Mouse (Mus musculus) layer of hippocampus, postnatal 10 days (tissue): ENCODE results near the gene Kbtbd4. TPM values are rescaled to one million over a fixed set of nuclear protein-coding genes. Genes with fewer than 3 reads are reported as not detected.
A peak's percentile ranks its signal among the peaks of the same experiment; 100 is the strongest.

Experiments
- DNase-seq, 2 experiments: peaks; one replicate each; pipeline ENCODE4 v3.0.0; 2021; ENCODE audit warnings: low spot score in 2 of 2
- total RNA-seq, 2 experiments: library from RNA; stranded (reverse); gene quantifications; 2 replicates each; pipeline ENCODE4 v1.2.3; 2021

Gene Kbtbd4
- total RNA-seq, 2 experiments from 2014 or later: 30.9 to 34.9 TPM

- no peak for DNase-seq
Measured at GRCm38 (mm10) chr2:90903398-90903797, 1.1 kb upstream of the Kbtbd4 start.

- DNase-seq: no peak
Measured at GRCm38 (mm10) chr2:90904856-90905224, 300 bp downstream of the Kbtbd4 start.

- no peak for DNase-seq
Measured at GRCm38 (mm10) chr2:90906721-90907120, 2.2 kb downstream of the Kbtbd4 start.

- DNase-seq: no peak
Measured at GRCm38 (mm10) chr2:90910861-90911260, 6.3 kb downstream of the Kbtbd4 start.

- DNase-seq: no peak
Measured at GRCm38 (mm10) chr2:90911668-90912067, 7.1 kb downstream of the Kbtbd4 start.

- no peak for DNase-seq
Measured at GRCm38 (mm10) chr2:90913671-90914070, 9.1 kb downstream of the Kbtbd4 start.

GRCm38 (mm10) chr2:90915516-90915915, 11.0 kb downstream of the Kbtbd4 start:
- no peak for DNase-seq

- DNase-seq: no peak
Measured at GRCm38 (mm10) chr2:90916560-90917232, 12.2 kb downstream of the Kbtbd4 start.

GRCm38 (mm10) chr2:90917233-90917998, 12.9 kb downstream of the Kbtbd4 start:
- DNase-seq: peak; percentile 74 to 78

- DNase-seq: no peak
Measured at GRCm38 (mm10) chr2:90917999-90918698, 13.6 kb downstream of the Kbtbd4 start.

GRCm38 (mm10) chr2:90921178-90921577, 16.6 kb downstream of the Kbtbd4 start:
- DNase-seq: no peak

GRCm38 (mm10) chr2:90922636-90923035, 18.1 kb downstream of the Kbtbd4 start:
- no peak for DNase-seq

- DNase-seq: no peak
Measured at GRCm38 (mm10) chr2:90928566-90928965, 24.0 kb downstream of the Kbtbd4 start.

GRCm38 (mm10) chr2:90931829-90932228, 27.3 kb downstream of the Kbtbd4 start:
- no peak for DNase-seq

- no peak for DNase-seq
Measured at GRCm38 (mm10) chr2:90932273-90932672, 27.7 kb downstream of the Kbtbd4 start.

- DNase-seq: no peak
Measured at GRCm38 (mm10) chr2:90938362-90938761, 33.8 kb downstream of the Kbtbd4 start.

- DNase-seq: no peak
Measured at GRCm38 (mm10) chr2:90939750-90940149, 35.2 kb downstream of the Kbtbd4 start.

- DNase-seq: peak; percentile 72 to 86
Measured at GRCm38 (mm10) chr2:90940233-90941229, 36.0 kb downstream of the Kbtbd4 start, which contains the start of gene Celf1. Gene Celf1 (plus strand): TSS chr2:90940382.

- no peak for DNase-seq
Measured at GRCm38 (mm10) chr2:90941744-90942143, 37.2 kb downstream of the Kbtbd4 start.

- no peak for DNase-seq
Measured at GRCm38 (mm10) chr2:90950149-90950548, 45.6 kb downstream of the Kbtbd4 start.
